Comparison of ENCODE assay signal across 10 mouse cellular contexts in genomic region chr15:101175131-101175460, GRCm38 (mm10). TPM values are rescaled to one million over a fixed set of nuclear protein-coding genes. Genes with fewer than 3 reads are reported as not detected.
A peak's percentile ranks its signal among the peaks of the same experiment; 100 is the strongest.
DNase-seq lines count a peak whose midpoint lies in the region; ATAC-seq and TF ChIP-seq lines count a peak whose summit lies in the region.
"Had no signal": no experiment of that assay in that cellular context is flagged by ENCODE, and none has a peak within 500 bp of the region (broad histone marks: within the 10 kb centered on the region; RNA-seq: fewer than 3 reads in every experiment).

No protein-coding gene starts in this region.

- no peaks in the 10 kb centered on the region for H3K27me3 ChIP-seq in heart, embryonic 15.5 days
- no peaks in the 10 kb centered on the region for H3K27me3 ChIP-seq in MEL (ENCODE audit: control insufficient read depth in 1 of 2, insufficient read depth in 2 of 2, low read length in 2 of 2)
- H3K27me3 ChIP-seq in forebrain, postnatal 0 days (ENCODE audit: insufficient read depth, low read length) = no peaks in the 10 kb centered on the region
- H3K27me3 ChIP-seq in liver, postnatal 0 days (ENCODE audit: insufficient read depth, low read length) = no peaks in the 10 kb centered on the region

- TF ChIP-seq RAD21 in MEL (IDR thresholded peaks at IDR 0.05; ENCODE audit: low read depth, low read length) = no peak

- no peak for TF ChIP-seq CTCF in MEL (IDR thresholded peaks at IDR 0.05 in 2 of 3, conservative IDR thresholded peaks at IDR 0.05 in 1 of 3; ENCODE audit: control insufficient read depth in 1 of 3, insufficient read depth in 1 of 3, low read depth in 2 of 3, low read length in 3 of 3, poor library complexity in 1 of 3, severe bottlenecking in 1 of 3)
- TF ChIP-seq CTCF in forebrain, postnatal 0 days (IDR thresholded peaks at IDR 0.05; ENCODE audit: low read depth) = no peak
- no peak for TF ChIP-seq CTCF in liver, postnatal 0 days (IDR thresholded peaks at IDR 0.05; ENCODE audit: low read depth)

- H3K4me3 ChIP-seq in heart, embryonic 15.5 days = peak overlapping the region; percentile 94
- peak overlapping the region in 1 of 2 experiments; percentile 92; a peak in 2 of 4 replicates for H3K4me3 ChIP-seq in MEL (ENCODE audit: control insufficient read depth in 1 of 2, insufficient read depth in 1 of 2, low read depth in 2 of 2, low read length in 2 of 2)
- H3K4me3 ChIP-seq in forebrain, postnatal 0 days (ENCODE audit: low read depth, low read length) = peak overlapping the region; percentile 90
- peak overlapping the region; percentile 88 for H3K4me3 ChIP-seq in liver, postnatal 0 days (ENCODE audit: low read depth, low read length)

- no peak for TF ChIP-seq POLR2A in MEL (IDR thresholded peaks at IDR 0.05; ENCODE audit: control insufficient read depth in 1 of 2, insufficient read depth in 1 of 2, low read depth in 1 of 2, low read length in 2 of 2, poor library complexity in 1 of 2)

- ATAC-seq in heart, embryonic 15.5 days (replicated peaks; ENCODE audit: insufficient number of reproducible peaks, insufficient read depth, low FRiP score, low read depth) = no peak
- no peak for ATAC-seq in forebrain, postnatal 0 days
- ATAC-seq in liver, postnatal 0 days = no peak

- H3K36me3 ChIP-seq in heart, embryonic 15.5 days = no peaks in the 10 kb centered on the region
- H3K36me3 ChIP-seq in MEL (ENCODE audit: control insufficient read depth in 1 of 2, insufficient read depth in 2 of 2, low read length in 2 of 2) = peaks cover 0 to 55% of the 10 kb centered on the region in 2 experiments; a peak in 2 of 4 replicates
- no peaks in the 10 kb centered on the region for H3K36me3 ChIP-seq in forebrain, postnatal 0 days (ENCODE audit: insufficient read depth)
- H3K36me3 ChIP-seq in liver, postnatal 0 days (replicated peaks; ENCODE audit: insufficient read depth, low read length) = no peaks in the 10 kb centered on the region

- H3K9ac ChIP-seq in heart, embryonic 15.5 days = peak overlapping the region; percentile 99
- H3K9ac ChIP-seq in MEL (ENCODE audit: control insufficient read depth, low read depth, low read length, poor library complexity, severe bottlenecking) = peak overlapping the region; percentile 18; the same call in 1 of the 2 replicates
- peak overlapping the region; percentile 91 for H3K9ac ChIP-seq in forebrain, postnatal 0 days
- peak overlapping the region; percentile 84 for H3K9ac ChIP-seq in liver, postnatal 0 days (replicated peaks)

- WGBS in heart, embryonic 15.5 days = 12% methylated on average over 5 of the region's 5 CpGs
- 7% methylated on average over 5 of the region's 5 CpGs for WGBS in forebrain, postnatal 0 days
- 11% methylated on average over 5 of the region's 5 CpGs for WGBS in liver, postnatal 0 days (ENCODE audit: insufficient replicate concordance)

- no peak for TF ChIP-seq EP300 in MEL (IDR thresholded peaks at IDR 0.05; ENCODE audit: low read depth in 1 of 2, low read length in 2 of 2)
- TF ChIP-seq EP300 in liver, postnatal 0 days (IDR thresholded peaks at IDR 0.05; ENCODE audit: low read depth) = no peak

- DNase-seq in heart, adult 18-20 months = no peak
- no peak for DNase-seq in MEL (ENCODE audit: low read depth, low spot score)
- DNase-seq in forebrain, postnatal 0 days = peak; percentile 24
- no peak for DNase-seq in liver, postnatal 0 days
- no peak for DNase-seq in embryo, embryonic 10 days (ENCODE audit: low spot score)
- DNase-seq in frontal cortex, postnatal 25 days (ENCODE audit: low spot score in 2 of 2) = no peak
- no peak for DNase-seq in urinary bladder, postnatal 10 days (ENCODE audit: low spot score)

- H3K27ac ChIP-seq in heart, embryonic 15.5 days = peak overlapping the region; percentile 90
- H3K27ac ChIP-seq in MEL (ENCODE audit: control insufficient read depth, low read depth, low read length) = no peak overlapping the region
- peak overlapping the region; percentile 85 for H3K27ac ChIP-seq in forebrain, postnatal 0 days (ENCODE audit: low read depth, low read length)
- H3K27ac ChIP-seq in liver, postnatal 0 days (ENCODE audit: low read depth) = peak overlapping the region; percentile 92; the same call in 1 of the 2 replicates

- peaks cover 48% of the 10 kb centered on the region for H3K4me1 ChIP-seq in heart, embryonic 15.5 days (replicated peaks)
- H3K4me1 ChIP-seq in MEL (ENCODE audit: control insufficient read depth in 1 of 2, insufficient read depth in 2 of 2, low read length in 2 of 2) = peaks cover 34 to 47% of the 10 kb centered on the region in 2 experiments
- H3K4me1 ChIP-seq in forebrain, postnatal 0 days (ENCODE audit: insufficient read depth) = peaks cover 23% of the 10 kb centered on the region
- peaks cover 51% of the 10 kb centered on the region for H3K4me1 ChIP-seq in liver, postnatal 0 days (ENCODE audit: insufficient read depth)

- H3K4me2 ChIP-seq in heart, embryonic 15.5 days = peak overlapping the region; percentile 86
- peak overlapping the region; percentile 82 for H3K4me2 ChIP-seq in forebrain, postnatal 0 days (ENCODE audit: low read depth)
- H3K4me2 ChIP-seq in liver, postnatal 0 days (ENCODE audit: low read depth, low read length) = peak overlapping the region; percentile 90

- no peaks in the 10 kb centered on the region for H3K9me3 ChIP-seq in heart, embryonic 15.5 days (replicated peaks)
- no peaks in the 10 kb centered on the region for H3K9me3 ChIP-seq in MEL (replicated peaks; ENCODE audit: insufficient read depth, low read length)
- no peaks in the 10 kb centered on the region for H3K9me3 ChIP-seq in forebrain, postnatal 0 days (ENCODE audit: low read length)
- H3K9me3 ChIP-seq in liver, postnatal 0 days (ENCODE audit: low read length) = no peaks in the 10 kb centered on the region

- peaks cover 44% of the 10 kb centered on the region for H3K79me2 ChIP-seq in MEL (ENCODE audit: control insufficient read depth, insufficient read depth, low read length, poor library complexity)

TF ChIP-seq in MEL, 35 proteins besides CTCF, POLR2A, EP300 and RAD21 (continues in another document):
- no peak for TF ChIP-seq NELFE (IDR thresholded peaks at IDR 0.05; ENCODE audit: low read depth, low read length)
- TF ChIP-seq MAZ (IDR thresholded peaks at IDR 0.05; ENCODE audit: low read depth, low read length) = no peak
- TF ChIP-seq GABPA (IDR thresholded peaks at IDR 0.05; ENCODE audit: low read depth, low read length) = no peak
- no peak for TF ChIP-seq MAX (IDR thresholded peaks at IDR 0.05; ENCODE audit: low read length)
- TF ChIP-seq ETS1 (IDR thresholded peaks at IDR 0.05; ENCODE audit: low read depth, low read length) = no peak
- TF ChIP-seq ZMIZ1 (IDR thresholded peaks at IDR 0.05; ENCODE audit: low read depth, low read length) = no peak
- no peak for TF ChIP-seq ZNF384 (IDR thresholded peaks at IDR 0.05; ENCODE audit: low read depth, low read length)
- no peak for TF ChIP-seq ZC3H11A (IDR thresholded peaks at IDR 0.05; ENCODE audit: low read depth, low read length)
- no peak for TF ChIP-seq MEF2A (IDR thresholded peaks at IDR 0.05; ENCODE audit: extremely low read depth, insufficient replicate concordance, low read depth, low read length, poor library complexity, severe bottlenecking)
- no peak for TF ChIP-seq SIN3A (IDR thresholded peaks at IDR 0.05; ENCODE audit: low read length)
- no peak for TF ChIP-seq MAFK (IDR thresholded peaks at IDR 0.05; ENCODE audit: borderline replicate concordance, low read depth, low read length)
- no peak for TF ChIP-seq ELF1 (IDR thresholded peaks at IDR 0.05; ENCODE audit: low read depth, low read length)
- no peak for TF ChIP-seq JUND (IDR thresholded peaks at IDR 0.05; ENCODE audit: low read depth, low read length)
- TF ChIP-seq SMC3 (IDR thresholded peaks at IDR 0.05; ENCODE audit: low read depth, low read length) = no peak

RNA-seq across cellular contexts. Expression of gene Acvr1b, which starts 1.2 kb away (rescaled TPM):
- 5.8 and 6.9 TPM in 2 replicates for polyA plus RNA-seq in heart, embryonic 15.5 days (2015; fragmentation: Nextera tagmentation; extraction: Ambion mirVana)
- total RNA-seq in heart, adult 18-20 months (2021) = 10 to 100 TPM in 1 of 2 experiments, 1 to 10 TPM in 1; 9.8 to 10.3 TPM
- 9.7 and 10.4 TPM in 2 replicates for total RNA-seq in MEL (2012; rRNA removed)
- polyA plus RNA-seq in MEL (2012; ENCODE audit: insufficient read depth in 1 of 2, insufficient read length in 2 of 2, low read depth in 1 of 2, low replicate concordance in 2 of 2, missing spikeins in 1 of 2) = 10 to 100 TPM in 1 of 2 experiments, not detected in 1; 13.2 TPM
- 74.2 and 80.4 TPM in 2 replicates for total RNA-seq in forebrain, postnatal 0 days (2014; rRNA removed)
- 13.2 and 17.4 TPM in 2 replicates for polyA plus RNA-seq in forebrain, postnatal 0 days (2015; fragmentation: Nextera tagmentation; extraction: Ambion mirVana)
- polyA plus RNA-seq in liver, postnatal 0 days (2015; fragmentation: Nextera tagmentation; extraction: Ambion mirVana) = 2.2 TPM in 2 replicates

RNA-seq across cellular contexts. Expression of gene Acvrl1, which starts 46.8 kb away (rescaled TPM):
- polyA plus RNA-seq in heart, embryonic 15.5 days (2015; fragmentation: Nextera tagmentation; extraction: Ambion mirVana) = 13.1 and 17.1 TPM in 2 replicates
- total RNA-seq in heart, adult 18-20 months (2021) = 10 to 100 TPM; 26.5 to 27.9 TPM
- total RNA-seq in MEL (2012; rRNA removed) = 0.08 TPM in 1 of 2 replicates, not detected in the other
- under 1 TPM in 1 of 2 experiments, not detected in 1; 0.18 TPM for polyA plus RNA-seq in MEL (2012; ENCODE audit: insufficient read depth in 1 of 2, insufficient read length in 2 of 2, low read depth in 1 of 2, low replicate concordance in 2 of 2, missing spikeins in 1 of 2)
- 8.7 and 10.7 TPM in 2 replicates for total RNA-seq in forebrain, postnatal 0 days (2014; rRNA removed)
- 5.8 and 6.0 TPM in 2 replicates for polyA plus RNA-seq in forebrain, postnatal 0 days (2015; fragmentation: Nextera tagmentation; extraction: Ambion mirVana)
- 2.3 and 2.6 TPM in 2 replicates for polyA plus RNA-seq in liver, postnatal 0 days (2015; fragmentation: Nextera tagmentation; extraction: Ambion mirVana)

RNA-seq across cellular contexts. Expression of gene Grasp, which starts 48.9 kb away (rescaled TPM):
- polyA plus RNA-seq in heart, embryonic 15.5 days (2015; fragmentation: Nextera tagmentation; extraction: Ambion mirVana) = 3.3 and 5.0 TPM in 2 replicates
- 1 to 10 TPM; 8.7 to 9.7 TPM for total RNA-seq in heart, adult 18-20 months (2021)
- 3.7 and 4.1 TPM in 2 replicates for total RNA-seq in MEL (2012; rRNA removed)
- polyA plus RNA-seq in MEL (2012; ENCODE audit: insufficient read depth in 1 of 2, insufficient read length in 2 of 2, low read depth in 1 of 2, low replicate concordance in 2 of 2, missing spikeins in 1 of 2) = 1 to 10 TPM in 1 of 2 experiments, not detected in 1; 6.3 TPM
- 8.8 and 11.1 TPM in 2 replicates for total RNA-seq in forebrain, postnatal 0 days (2014; rRNA removed)
- polyA plus RNA-seq in forebrain, postnatal 0 days (2015; fragmentation: Nextera tagmentation; extraction: Ambion mirVana) = 3.3 and 3.4 TPM in 2 replicates
- polyA plus RNA-seq in liver, postnatal 0 days (2015; fragmentation: Nextera tagmentation; extraction: Ambion mirVana) = 0.35 and 0.54 TPM in 2 replicates

RNA-seq across cellular contexts. Expression of gene Ankrd33, which starts 59.5 kb away (rescaled TPM):
- polyA plus RNA-seq in heart, embryonic 15.5 days (2015; fragmentation: Nextera tagmentation; extraction: Ambion mirVana) = not detected in 2 replicates
- total RNA-seq in heart, adult 18-20 months (2021) = not detected
- not detected in 2 replicates for total RNA-seq in MEL (2012; rRNA removed)
- polyA plus RNA-seq in MEL (2012; ENCODE audit: insufficient read depth in 1 of 2, insufficient read length in 2 of 2, low read depth in 1 of 2, low replicate concordance in 2 of 2, missing spikeins in 1 of 2) = not detected
- not detected in 2 replicates for total RNA-seq in forebrain, postnatal 0 days (2014; rRNA removed)
- not detected in 2 replicates for polyA plus RNA-seq in forebrain, postnatal 0 days (2015; fragmentation: Nextera tagmentation; extraction: Ambion mirVana)
- polyA plus RNA-seq in liver, postnatal 0 days (2015; fragmentation: Nextera tagmentation; extraction: Ambion mirVana) = not detected in 2 replicates
- total RNA-seq: common myeloid progenitor, adult 5-6 weeks had no signal
- polyA plus RNA-seq: urinary bladder, adult 2 months had no signal

Comparison
In these comparisons a context has a peak if more than half of its experiments do, and no peak if none do; other contexts are left out.
1. H3K9ac ChIP-seq: peak in every context shown above with its lines; median percentile 99 in heart, embryonic 15.5 days; 91 in forebrain, postnatal 0 days; 84 in liver, postnatal 0 days; 18 in MEL.